Mouse (Mus musculus) small intestine, adult 2 months (tissue): ENCODE measurements around the gene Ints6l.

Source experiments
- CTCF ChIP-seq: fragments of 200-500 bp; IDR thresholded peaks from 2 replicates; pipeline ENCODE4 v1.5.1; 2012; ENCODE audit warnings: low read depth, mild to moderate bottlenecking, control low read depth, inconsistent platforms, low read length, moderate library complexity, mixed read lengths; ENCODE audit not compliant: insufficient replicate concordance, insufficient read length; ENCODE audit errors: extremely low read depth
- POLR2A ChIP-seq: fragments of 200-500 bp; IDR thresholded peaks from 2 replicates; pipeline ENCODE4 v1.6.1; 2012; ENCODE audit warnings: low read depth, mild to moderate bottlenecking, control low read depth, inconsistent platforms, low read length, moderate library complexity

- no peak for TF ChIP-seq CTCF
- TF ChIP-seq POLR2A, result no peak
These were observed 38.4 kb upstream of the Ints6l start for GRCm38 (mm10) chrX:56416277-56416676.
